Mouse (Mus musculus): ENCODE measurements around the gene Cyp2s1. TPM values are rescaled to one million over a fixed set of nuclear protein-coding genes. Genes with fewer than 3 reads are reported as not detected.
A peak's percentile ranks its signal among the peaks of the same experiment; 100 is the strongest.

Gene Cyp2s1
- polyA plus RNA-seq, 1 experiment, result 5.2 TPM

- DNase-seq, result no peak
- no peaks in the 10 kb centered on the region for H3K27me3 ChIP-seq (ENCODE audit: control insufficient read depth, insufficient read depth, low read length)
- no peaks in the 10 kb centered on the region for H3K36me3 ChIP-seq (ENCODE audit: control insufficient read depth, insufficient read depth, low read length)
- H3K27ac ChIP-seq (ENCODE audit: control insufficient read depth, insufficient read depth, low read length), result peak overlapping the region; percentile 54; the same call in 1 of the 2 replicates
- 37% methylated on average over 11 of the region's 11 CpGs for WGBS
- H3K4me1 ChIP-seq (replicated peaks; ENCODE audit: control insufficient read depth, insufficient read depth, low read length), result peaks cover 2% of the 10 kb centered on the region; the same call in 1 of the 2 replicates
- peak overlapping the region; percentile 52 for H3K4me3 ChIP-seq (ENCODE audit: control insufficient read depth, insufficient read depth, low read length)
- TF ChIP-seq POLR2A (IDR thresholded peaks at IDR 0.05; ENCODE audit: control insufficient read depth, extremely low read depth, insufficient read depth, low read length, poor library complexity) (no peak), CTCF (IDR thresholded peaks at IDR 0.05; ENCODE audit: borderline replicate concordance, control insufficient read depth, extremely low read depth, insufficient read depth, low read length, poor library complexity) (no peak)
These were observed 31.7 kb upstream of the Cyp2s1 start for GRCm38 (mm10) chr7:25848444-25848812.

GRCm38 (mm10) chr7:25847722-25848443, 31.2 kb upstream of the Cyp2s1 start:
- no peak for TF ChIP-seq POLR2A (IDR thresholded peaks at IDR 0.05; ENCODE audit: control insufficient read depth, extremely low read depth, insufficient read depth, low read length, poor library complexity)
- no peak for TF ChIP-seq CTCF (IDR thresholded peaks at IDR 0.05; ENCODE audit: borderline replicate concordance, control insufficient read depth, extremely low read depth, insufficient read depth, low read length, poor library complexity)
- 13% methylated on average over 13 of the region's 13 CpGs for whole genome bisulfite sequencing
- Histone ChIP-seq H3K4me1 (replicated peaks; ENCODE audit: control insufficient read depth, insufficient read depth, low read length) (peaks cover 2% of the 10 kb centered on the region; the same call in 1 of the 2 replicates), H3K27me3 (ENCODE audit: control insufficient read depth, insufficient read depth, low read length) (no peaks in the 10 kb centered on the region), H3K4me3 (ENCODE audit: control insufficient read depth, insufficient read depth, low read length) (peak overlapping the region; percentile 52), H3K27ac (ENCODE audit: control insufficient read depth, insufficient read depth, low read length) (peak overlapping the region; percentile 54; the same call in 1 of the 2 replicates), H3K36me3 (ENCODE audit: control insufficient read depth, insufficient read depth, low read length) (no peaks in the 10 kb centered on the region)
- peak; percentile 90 for DNase-seq

GRCm38 (mm10) chr7:25844885-25845284, 28.2 kb upstream of the Cyp2s1 start:
- H3K27ac ChIP-seq (ENCODE audit: control insufficient read depth, insufficient read depth, low read length), result no peak overlapping the region
- H3K4me3 ChIP-seq (ENCODE audit: control insufficient read depth, insufficient read depth, low read length), result no peak overlapping the region
- no peaks in the 10 kb centered on the region for H3K36me3 ChIP-seq (ENCODE audit: control insufficient read depth, insufficient read depth, low read length)
- no peak for TF ChIP-seq POLR2A (IDR thresholded peaks at IDR 0.05; ENCODE audit: control insufficient read depth, extremely low read depth, insufficient read depth, low read length, poor library complexity)
- no peak for TF ChIP-seq CTCF (IDR thresholded peaks at IDR 0.05; ENCODE audit: borderline replicate concordance, control insufficient read depth, extremely low read depth, insufficient read depth, low read length, poor library complexity)
- H3K27me3 ChIP-seq (ENCODE audit: control insufficient read depth, insufficient read depth, low read length), result no peaks in the 10 kb centered on the region
- H3K4me1 ChIP-seq (replicated peaks; ENCODE audit: control insufficient read depth, insufficient read depth, low read length), result peaks cover 2% of the 10 kb centered on the region; the same call in 1 of the 2 replicates
- 88% methylated on average over 3 of the region's 3 CpGs for WGBS
- DNase-seq, result no peak

- WGBS, result 75% methylated on average over 8 of the region's 8 CpGs
- Histone ChIP-seq H3K4me3 (ENCODE audit: control insufficient read depth, insufficient read depth, low read length) (no peak overlapping the region), H3K27me3 (ENCODE audit: control insufficient read depth, insufficient read depth, low read length) (no peaks in the 10 kb centered on the region), H3K36me3 (ENCODE audit: control insufficient read depth, insufficient read depth, low read length) (no peaks in the 10 kb centered on the region), H3K4me1 (replicated peaks; ENCODE audit: control insufficient read depth, insufficient read depth, low read length) (peaks cover 2% of the 10 kb centered on the region; the same call in 1 of the 2 replicates), H3K27ac (ENCODE audit: control insufficient read depth, insufficient read depth, low read length) (no peak overlapping the region)
- TF ChIP-seq POLR2A (IDR thresholded peaks at IDR 0.05; ENCODE audit: control insufficient read depth, extremely low read depth, insufficient read depth, low read length, poor library complexity) (no peak), CTCF (IDR thresholded peaks at IDR 0.05; ENCODE audit: borderline replicate concordance, control insufficient read depth, extremely low read depth, insufficient read depth, low read length, poor library complexity) (no peak)
- no peak for DNase-seq
These were observed 27.7 kb upstream of the Cyp2s1 start for GRCm38 (mm10) chr7:25844423-25844822.

GRCm38 (mm10) chr7:25843492-25843891, 26.8 kb upstream of the Cyp2s1 start:
- Histone ChIP-seq H3K4me3 (ENCODE audit: control insufficient read depth, insufficient read depth, low read length) (no peak overlapping the region), H3K27ac (ENCODE audit: control insufficient read depth, insufficient read depth, low read length) (no peak overlapping the region), H3K4me1 (replicated peaks; ENCODE audit: control insufficient read depth, insufficient read depth, low read length) (peaks cover 2% of the 10 kb centered on the region; the same call in 1 of the 2 replicates), H3K27me3 (ENCODE audit: control insufficient read depth, insufficient read depth, low read length) (no peaks in the 10 kb centered on the region), H3K36me3 (ENCODE audit: control insufficient read depth, insufficient read depth, low read length) (no peaks in the 10 kb centered on the region)
- DNase-seq, result no peak
- TF ChIP-seq POLR2A (IDR thresholded peaks at IDR 0.05; ENCODE audit: control insufficient read depth, extremely low read depth, insufficient read depth, low read length, poor library complexity) (no peak), CTCF (IDR thresholded peaks at IDR 0.05; ENCODE audit: borderline replicate concordance, control insufficient read depth, extremely low read depth, insufficient read depth, low read length, poor library complexity) (no peak)
- WGBS, result 78% methylated on average over 2 of the region's 2 CpGs

GRCm38 (mm10) chr7:25840908-25841307, 24.2 kb upstream of the Cyp2s1 start:
- H3K27me3 ChIP-seq (ENCODE audit: control insufficient read depth, insufficient read depth, low read length), result no peaks in the 10 kb centered on the region
- no peak for DNase-seq
- no peak overlapping the region for H3K4me3 ChIP-seq (ENCODE audit: control insufficient read depth, insufficient read depth, low read length)
- peaks cover 2% of the 10 kb centered on the region for H3K4me1 ChIP-seq (replicated peaks; ENCODE audit: control insufficient read depth, insufficient read depth, low read length)
- no peaks in the 10 kb centered on the region for H3K36me3 ChIP-seq (ENCODE audit: control insufficient read depth, insufficient read depth, low read length)
- no peak for TF ChIP-seq POLR2A (IDR thresholded peaks at IDR 0.05; ENCODE audit: control insufficient read depth, extremely low read depth, insufficient read depth, low read length, poor library complexity)
- TF ChIP-seq CTCF (IDR thresholded peaks at IDR 0.05; ENCODE audit: borderline replicate concordance, control insufficient read depth, extremely low read depth, insufficient read depth, low read length, poor library complexity), result no peak
- no peak overlapping the region for H3K27ac ChIP-seq (ENCODE audit: control insufficient read depth, insufficient read depth, low read length)
- 85% methylated on average over 4 of the region's 4 CpGs for WGBS

All from thymus, adult 2 months (tissue).